Mouse (Mus musculus) forebrain, embryonic 12.5 days (tissue): ENCODE measurements around the gene Sema6c. TPM values are rescaled to one million over a fixed set of nuclear protein-coding genes. Genes with fewer than 3 reads are reported as not detected.

Experiments used
- ATAC-seq: fragments of 200-750 bp; cut with Nextera tagmentation; 2 replicates; pipeline ENCODE4 v1.8.0; 2017; ENCODE audit warnings: moderate TSS enrichment; ENCODE audit not compliant: low FRiP score
- H3K27ac ChIP-seq: fragments of 300-500 bp; sonication (generic); 2 replicates; pipeline ENCODE4 v1.5.1; 2016; ENCODE audit warnings: mild to moderate bottlenecking
- H3K27me3 ChIP-seq: fragments of 300-500 bp; sonication (generic); 2 replicates; pipeline ENCODE4 v1.6.1; 2016; ENCODE audit warnings: mild to moderate bottlenecking
- H3K36me3 ChIP-seq: fragments of 300-500 bp; sonication (generic); replicated peaks from 2 replicates; pipeline ENCODE4 v1.6.1; 2016; ENCODE audit warnings: mild to moderate bottlenecking
- H3K4me1 ChIP-seq: fragments of 300-500 bp; sonication (generic); 2 replicates; pipeline ENCODE4 v1.6.1; 2016
- H3K4me2 ChIP-seq: fragments of 300-500 bp; sonication (generic); 2 replicates; pipeline ENCODE4 v1.6.1; 2016; ENCODE audit warnings: mild to moderate bottlenecking, moderate library complexity
- H3K4me3 ChIP-seq: fragments of 300-500 bp; sonication (generic); replicated peaks from 2 replicates; pipeline ENCODE4 v1.5.1; 2016; ENCODE audit warnings: mild to moderate bottlenecking
- H3K9ac ChIP-seq: fragments of 300-500 bp; sonication (generic); 2 replicates; pipeline ENCODE4 v1.6.1; 2016; ENCODE audit warnings: mild to moderate bottlenecking
- H3K9me3 ChIP-seq: fragments of 300-500 bp; sonication (generic); 2 replicates; pipeline ENCODE4 v1.6.1; 2016
- WGBS: fragments of 180-500 bp; shearing (Covaris S2); methylation state at CpG from one replicate; pipeline ENCODE4 v1.1.7; 2016; 5-methylcytosine and 5-hydroxymethylcytosine counted together
- polyA plus RNA-seq: library from polyadenylated mRNA; unstranded; fragments of >200 nt; fragmentation: Nextera tagmentation; extraction: Ambion mirVana; gene quantifications from 2 replicates; pipeline ENCODE4 v1.2.1, GENCODE M21; 2016

The Sema6c gene
- polyA plus RNA-seq, 1 experiment from 2014 or later, result 31.2 TPM

DNA sequence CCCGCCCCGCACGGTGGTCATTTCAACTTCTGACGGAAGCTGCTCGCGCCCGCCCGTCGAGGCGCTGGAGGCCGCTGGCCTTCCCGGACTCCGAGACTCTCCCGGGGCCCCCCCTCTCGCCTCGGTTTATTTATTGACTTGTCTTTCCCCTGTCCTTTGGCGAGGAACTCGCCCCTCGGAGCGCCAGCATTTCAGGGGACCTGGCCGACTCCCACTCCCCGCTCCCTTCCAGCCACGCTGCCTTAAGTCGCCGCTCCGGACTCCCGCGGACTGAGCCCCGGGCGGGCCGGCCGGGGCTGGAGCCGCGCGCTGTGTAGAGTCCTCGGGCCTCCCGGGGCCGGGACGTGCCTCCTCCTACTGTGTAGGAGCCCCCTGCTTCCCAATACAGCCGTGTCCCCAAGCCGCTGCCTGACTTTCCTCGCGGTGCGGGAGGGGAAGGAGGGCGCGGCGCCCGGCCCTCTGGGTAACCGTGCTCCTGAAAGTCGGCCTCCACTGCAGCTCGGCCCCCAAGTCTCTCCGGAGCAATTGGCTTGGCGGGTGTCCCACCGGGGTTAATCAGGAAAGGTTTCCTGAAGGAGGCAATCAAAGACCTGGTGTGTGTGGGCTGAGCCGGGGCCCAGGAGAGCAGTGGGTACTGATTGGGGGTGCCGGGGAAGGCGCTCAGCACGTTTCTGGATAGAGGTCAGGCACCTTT lies 13.1 kb downstream of the Sema6c start:
- Histone ChIP-seq H3K4me1 (peaks cover 21% of the 10 kb centered on the region), H3K4me2 (peak overlapping the region; percentile 40), H3K27me3 (peaks cover 57% of the 10 kb centered on the region), H3K27ac (no peak overlapping the region), H3K9ac (peak overlapping the region; percentile 45), H3K4me3 (peak overlapping the region; percentile 26), H3K9me3 (no peaks in the 10 kb centered on the region), H3K36me3 (peaks cover 49% of the 10 kb centered on the region)
- WGBS, result 4% methylated on average over 58 of the region's 58 CpGs
- ATAC-seq, result peak; percentile 45

DNA sequence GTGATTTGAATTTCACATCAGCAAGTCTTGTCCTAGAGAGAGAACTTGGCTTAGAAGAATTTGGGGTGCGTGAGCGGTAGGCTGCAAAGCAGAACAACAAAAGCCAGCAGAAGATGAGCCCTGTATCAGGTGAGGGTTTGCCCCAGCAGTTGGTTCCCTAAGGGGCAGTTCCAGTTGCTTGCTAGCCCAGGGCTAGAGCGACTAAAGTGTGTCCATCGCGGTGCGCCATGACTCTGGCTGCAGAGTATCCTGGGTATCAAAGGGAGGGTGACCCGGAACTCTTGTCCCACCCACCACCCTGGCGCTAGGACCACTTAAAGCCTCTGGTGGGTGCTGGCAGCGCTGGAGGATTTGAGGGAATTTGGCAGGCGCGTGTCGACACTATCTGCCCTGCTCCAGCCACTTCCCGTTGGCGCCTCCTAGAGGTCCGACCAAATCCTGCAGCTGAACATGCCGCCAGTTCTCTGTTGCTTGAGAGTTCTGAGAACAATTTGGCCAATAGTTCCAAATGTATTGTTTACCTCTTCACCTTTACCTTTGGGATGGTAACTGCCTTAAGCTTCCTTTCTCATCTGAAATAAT lies 13.8 kb downstream of the Sema6c start:
- Histone ChIP-seq H3K27ac (no peak overlapping the region), H3K9me3 (no peaks in the 10 kb centered on the region), H3K4me1 (peaks cover 21% of the 10 kb centered on the region), H3K36me3 (peaks cover 42% of the 10 kb centered on the region), H3K27me3 (peaks cover 54% of the 10 kb centered on the region), H3K4me2 (peak overlapping the region; percentile 40; the same call in 1 of the 2 replicates), H3K9ac (no peak overlapping the region), H3K4me3 (peak overlapping the region; percentile 18)
- WGBS, result 1% methylated on average over 16 of the region's 16 CpGs
- ATAC-seq, result peak; percentile 42

DNA sequence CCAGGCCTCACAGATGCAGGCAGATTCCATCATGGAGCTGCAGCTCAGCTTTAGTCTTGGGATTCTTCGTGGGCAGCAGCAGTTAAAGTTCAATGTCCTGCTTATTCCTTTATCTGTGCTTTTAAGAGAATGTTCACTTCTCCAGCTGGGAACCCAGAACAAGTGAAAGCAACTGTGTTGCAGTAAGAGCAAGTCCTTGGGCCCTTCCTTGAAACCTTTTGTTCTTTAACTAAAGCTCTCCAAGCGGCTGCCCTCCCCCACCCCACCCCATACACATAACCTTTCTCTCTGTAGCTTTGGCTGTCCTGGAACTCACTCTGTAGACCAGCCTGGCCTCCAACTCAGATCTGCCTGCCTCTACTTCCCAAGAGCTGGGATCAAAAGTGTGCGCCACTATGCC lies 16.2 kb downstream of the Sema6c start:
- peaks cover 21% of the 10 kb centered on the region for H3K4me1 ChIP-seq
- no peak overlapping the region for H3K4me3 ChIP-seq
- H3K9me3 ChIP-seq, result no peaks in the 10 kb centered on the region
- 53% methylated on average over 3 of the region's 3 CpGs for WGBS
- peaks cover 21% of the 10 kb centered on the region for H3K36me3 ChIP-seq
- H3K9ac ChIP-seq, result no peak overlapping the region
- no peak overlapping the region for H3K27ac ChIP-seq
- ATAC-seq, result no peak
- peaks cover 30% of the 10 kb centered on the region for H3K27me3 ChIP-seq
- H3K4me2 ChIP-seq, result no peak overlapping the region

- ATAC-seq, result no peak
Measured at GRCm38 (mm10) chr3:95177583-95177982, 17.3 kb downstream of the Sema6c start.

GRCm38 (mm10) chr3:95178948-95179347 lies 18.7 kb downstream of the Sema6c start:
- H3K36me3 ChIP-seq, result peaks cover 9% of the 10 kb centered on the region; the same call in 1 of the 2 replicates
- H3K4me2 ChIP-seq, result no peak overlapping the region
- ATAC-seq, result no peak
- no peak overlapping the region for H3K9ac ChIP-seq
- no peak overlapping the region for H3K4me3 ChIP-seq
- no peaks in the 10 kb centered on the region for H3K9me3 ChIP-seq
- WGBS, result 91% methylated on average over 5 of the region's 5 CpGs
- no peak overlapping the region for H3K27ac ChIP-seq
- H3K4me1 ChIP-seq, result peaks cover 3% of the 10 kb centered on the region
- H3K27me3 ChIP-seq, result peaks cover 5% of the 10 kb centered on the region

More at GRCm38 (mm10) chr3:95177583-95177982, 17.3 kb downstream of the Sema6c start:
- Histone ChIP-seq H3K4me3 (no peak overlapping the region), H3K36me3 (peaks cover 10% of the 10 kb centered on the region), H3K9ac (no peak overlapping the region), H3K27ac (no peak overlapping the region), H3K4me1 (peaks cover 16% of the 10 kb centered on the region), H3K27me3 (peaks cover 19% of the 10 kb centered on the region), H3K4me2 (no peak overlapping the region), H3K9me3 (no peaks in the 10 kb centered on the region)
- 82% methylated on average over 6 of the region's 6 CpGs for WGBS

DNA sequence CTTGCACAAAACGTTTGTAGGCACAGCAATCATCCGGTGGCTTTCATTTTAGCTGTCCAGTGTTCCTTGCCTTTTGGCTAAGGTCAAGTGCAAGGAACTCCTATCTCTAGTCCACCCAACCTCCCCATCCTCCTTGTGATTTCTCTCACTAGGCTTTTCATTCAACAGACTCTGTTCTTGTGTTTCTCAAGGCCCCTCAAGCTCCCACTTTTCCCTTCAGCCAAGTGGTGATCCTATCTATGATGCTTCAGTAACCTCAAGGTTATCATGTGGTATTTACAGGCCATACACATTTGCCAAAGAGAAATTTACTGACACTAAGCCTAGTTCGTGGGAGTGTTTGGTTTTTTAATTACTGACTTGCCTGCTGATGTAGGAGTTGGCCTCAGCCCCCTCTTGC lies 19.6 kb downstream of the Sema6c start:
- Histone ChIP-seq H3K36me3 (peaks cover 16% of the 10 kb centered on the region; the same call in 1 of the 2 replicates), H3K9me3 (no peaks in the 10 kb centered on the region), H3K4me2 (no peak overlapping the region), H3K27me3 (no peaks in the 10 kb centered on the region), H3K4me3 (no peak overlapping the region), H3K27ac (no peak overlapping the region), H3K4me1 (no peaks in the 10 kb centered on the region), H3K9ac (no peak overlapping the region)
- WGBS, result 80% methylated on average over 3 of the region's 3 CpGs
- no peak for ATAC-seq

- Histone ChIP-seq H3K27me3 (no peaks in the 10 kb centered on the region), H3K36me3 (peaks cover 33% of the 10 kb centered on the region), H3K4me2 (no peak overlapping the region), H3K9ac (no peak overlapping the region), H3K4me1 (no peaks in the 10 kb centered on the region), H3K27ac (no peak overlapping the region), H3K9me3 (no peaks in the 10 kb centered on the region), H3K4me3 (no peak overlapping the region)
- no peak for ATAC-seq
- 55% methylated on average over 1 of the region's 1 CpGs for WGBS
Measured at GRCm38 (mm10) chr3:95181841-95182240, 21.6 kb downstream of the Sema6c start.

DNA sequence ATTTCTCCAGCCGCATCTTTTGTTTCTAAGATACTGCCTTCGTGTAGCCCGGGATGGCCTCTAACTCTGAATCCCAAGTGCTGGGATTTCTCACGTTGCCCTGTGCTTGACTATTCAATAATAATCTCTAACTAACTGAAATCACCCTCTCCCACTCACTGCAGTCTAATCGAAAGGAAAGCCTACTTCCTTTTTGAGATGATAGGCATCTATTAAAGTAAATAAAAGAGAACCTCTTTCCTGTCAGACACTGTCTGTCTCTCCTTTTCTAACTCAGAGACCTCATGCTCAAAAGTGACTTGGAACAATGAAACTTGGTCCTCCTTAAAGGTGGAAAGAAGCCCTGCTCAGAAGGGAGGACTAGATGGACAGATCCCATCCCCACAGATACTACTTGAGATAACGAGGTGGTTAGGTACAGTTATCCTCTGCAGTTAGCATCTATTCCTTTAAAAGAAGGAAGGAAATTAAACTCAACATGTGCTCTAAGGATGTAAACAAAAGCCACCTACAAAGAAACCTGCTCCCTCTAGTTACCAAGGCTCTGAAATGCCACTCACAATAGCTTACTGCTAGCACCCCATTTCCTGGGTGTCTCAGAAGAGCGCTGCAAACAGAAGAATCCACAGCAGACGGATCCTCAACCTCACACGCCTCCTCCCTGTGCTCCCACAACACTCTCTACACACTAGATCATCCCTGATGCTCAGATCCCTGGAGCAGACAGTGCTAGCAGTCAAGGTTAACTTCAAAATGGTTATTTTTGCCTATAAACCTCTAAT lies 24.7 kb downstream of the Sema6c start:
- no peaks in the 10 kb centered on the region for H3K9me3 ChIP-seq
- no peaks in the 10 kb centered on the region for H3K4me1 ChIP-seq
- ATAC-seq, result no peak
- H3K4me3 ChIP-seq, result no peak overlapping the region
- 89% methylated on average over 9 of the region's 9 CpGs for WGBS
- H3K27me3 ChIP-seq, result no peaks in the 10 kb centered on the region
- no peak overlapping the region for H3K27ac ChIP-seq
- no peak overlapping the region for H3K4me2 ChIP-seq
- peaks cover 63% of the 10 kb centered on the region for H3K36me3 ChIP-seq
- no peak overlapping the region for H3K9ac ChIP-seq

DNA sequence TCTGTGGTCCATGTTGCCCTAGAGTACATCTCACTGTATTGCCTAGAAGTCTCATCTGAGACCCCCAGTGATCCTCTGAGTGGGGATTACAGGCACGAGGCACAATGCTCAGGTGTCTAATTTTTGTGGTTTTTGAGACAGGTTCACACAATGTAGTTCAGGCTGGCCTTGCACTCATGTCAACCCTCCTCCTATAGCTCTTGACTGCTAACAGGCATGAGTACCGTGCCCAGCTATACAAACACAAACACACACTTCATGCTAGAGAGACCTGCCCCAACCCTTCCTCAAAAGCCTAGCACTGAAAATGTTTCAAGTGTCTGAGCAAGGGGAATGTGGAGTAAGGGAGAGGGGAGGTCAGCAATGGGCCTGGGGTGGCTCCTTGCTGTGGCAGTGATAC lies 25.8 kb downstream of the Sema6c start:
- no peaks in the 10 kb centered on the region for H3K27me3 ChIP-seq
- H3K4me3 ChIP-seq, result no peak overlapping the region
- ATAC-seq, result no peak
- no peaks in the 10 kb centered on the region for H3K4me1 ChIP-seq
- H3K9me3 ChIP-seq, result no peaks in the 10 kb centered on the region
- H3K36me3 ChIP-seq, result peaks cover 67% of the 10 kb centered on the region
- 88% methylated on average over 2 of the region's 2 CpGs for WGBS
- no peak overlapping the region for H3K27ac ChIP-seq
- H3K4me2 ChIP-seq, result no peak overlapping the region
- no peak overlapping the region for H3K9ac ChIP-seq

GRCm38 (mm10) chr3:95186888-95187287 lies 26.6 kb downstream of the Sema6c start:
- 89% methylated on average over 6 of the region's 6 CpGs for WGBS
- Histone ChIP-seq H3K4me2 (no peak overlapping the region), H3K9me3 (no peaks in the 10 kb centered on the region), H3K36me3 (peaks cover 65% of the 10 kb centered on the region), H3K27me3 (no peaks in the 10 kb centered on the region), H3K4me3 (no peak overlapping the region), H3K9ac (no peak overlapping the region), H3K4me1 (no peaks in the 10 kb centered on the region), H3K27ac (no peak overlapping the region)
- ATAC-seq, result no peak

GRCm38 (mm10) chr3:95194721-95195135 lies 34.5 kb downstream of the Sema6c start:
- no peak overlapping the region for H3K9ac ChIP-seq
- H3K9me3 ChIP-seq, result no peaks in the 10 kb centered on the region
- 81% methylated on average over 6 of the region's 6 CpGs for WGBS
- H3K27me3 ChIP-seq, result no peaks in the 10 kb centered on the region
- H3K27ac ChIP-seq, result no peak overlapping the region
- H3K4me2 ChIP-seq, result no peak overlapping the region
- ATAC-seq, result no peak
- no peaks in the 10 kb centered on the region for H3K4me1 ChIP-seq
- H3K4me3 ChIP-seq, result no peak overlapping the region
- H3K36me3 ChIP-seq, result peaks cover 75% of the 10 kb centered on the region

- ATAC-seq, result no peak
- WGBS, result 95% methylated on average over 2 of the region's 2 CpGs
- H3K36me3 ChIP-seq, result peaks cover 78% of the 10 kb centered on the region
Measured at GRCm38 (mm10) chr3:95195772-95196171, 35.5 kb downstream of the Sema6c start.

More at GRCm38 (mm10) chr3:95195772-95196171, 35.5 kb downstream of the Sema6c start:
- no peaks in the 10 kb centered on the region for H3K4me1 ChIP-seq
- H3K9me3 ChIP-seq, result no peaks in the 10 kb centered on the region
- no peaks in the 10 kb centered on the region for H3K27me3 ChIP-seq
- H3K4me2 ChIP-seq, result no peak overlapping the region
- H3K4me3 ChIP-seq, result no peak overlapping the region
- no peak overlapping the region for H3K9ac ChIP-seq
- no peak overlapping the region for H3K27ac ChIP-seq
